Mouse (Mus musculus): ENCODE results near the gene Bst1. TPM values are rescaled to one million over a fixed set of nuclear protein-coding genes. Genes with fewer than 3 reads are reported as not detected.

The Bst1 gene
- polyA plus RNA-seq, 1 experiment: not detected

- peaks cover 19% of the 10 kb centered on the region for H3K27me3 ChIP-seq (ENCODE audit: control insufficient read depth)
Measured at GRCm38 (mm10) chr5:43806914-43807313, 11.8 kb upstream of the Bst1 start.

GRCm38 (mm10) chr5:43807744-43808696, 10.7 kb upstream of the Bst1 start:
- Histone ChIP-seq H3K27me3 (ENCODE audit: control insufficient read depth) (peaks cover 19% of the 10 kb centered on the region), H3K9me3 (ENCODE audit: control insufficient read depth, low read length) (peaks cover 2% of the 10 kb centered on the region; the same call in 1 of the 2 replicates), H3K4me1 (ENCODE audit: control insufficient read depth) (no peaks in the 10 kb centered on the region), H3K36me3 (ENCODE audit: control insufficient read depth) (no peaks in the 10 kb centered on the region), H3K4me3 (replicated peaks) (no peak overlapping the region)
- TF ChIP-seq GATA1 (IDR thresholded peaks at IDR 0.05; ENCODE audit: low read length) (no peak), TAL1 (IDR thresholded peaks at IDR 0.05; ENCODE audit: low read length) (no peak)

More at GRCm38 (mm10) chr5:43806914-43807313, 11.8 kb upstream of the Bst1 start:
- no peaks in the 10 kb centered on the region for H3K4me1 ChIP-seq (ENCODE audit: control insufficient read depth)
- H3K4me3 ChIP-seq (replicated peaks): no peak overlapping the region
- TF ChIP-seq TAL1 (IDR thresholded peaks at IDR 0.05; ENCODE audit: low read length) (no peak), GATA1 (IDR thresholded peaks at IDR 0.05; ENCODE audit: low read length) (no peak)
- H3K36me3 ChIP-seq (ENCODE audit: control insufficient read depth): no peaks in the 10 kb centered on the region
- H3K9me3 ChIP-seq (ENCODE audit: control insufficient read depth, low read length): peaks cover 2% of the 10 kb centered on the region; the same call in 1 of the 2 replicates

- Histone ChIP-seq H3K36me3 (ENCODE audit: control insufficient read depth) (no peaks in the 10 kb centered on the region), H3K9me3 (ENCODE audit: control insufficient read depth, low read length) (no peaks in the 10 kb centered on the region), H3K4me3 (replicated peaks) (no peak overlapping the region), H3K27me3 (ENCODE audit: control insufficient read depth) (peaks cover 19% of the 10 kb centered on the region), H3K4me1 (ENCODE audit: control insufficient read depth) (no peaks in the 10 kb centered on the region)
- no peak for TF ChIP-seq TAL1 (IDR thresholded peaks at IDR 0.05; ENCODE audit: low read length)
- no peak for TF ChIP-seq GATA1 (IDR thresholded peaks at IDR 0.05; ENCODE audit: low read length)
Measured at GRCm38 (mm10) chr5:43810427-43811062, 8.1 kb upstream of the Bst1 start.

- no peaks in the 10 kb centered on the region for H3K4me1 ChIP-seq (ENCODE audit: control insufficient read depth)
- no peak for TF ChIP-seq TAL1 (IDR thresholded peaks at IDR 0.05; ENCODE audit: low read length)
- no peak for TF ChIP-seq GATA1 (IDR thresholded peaks at IDR 0.05; ENCODE audit: low read length)
- no peaks in the 10 kb centered on the region for H3K9me3 ChIP-seq (ENCODE audit: control insufficient read depth, low read length)
- H3K36me3 ChIP-seq (ENCODE audit: control insufficient read depth): no peaks in the 10 kb centered on the region
- no peak overlapping the region for H3K4me3 ChIP-seq (replicated peaks)
- H3K27me3 ChIP-seq (ENCODE audit: control insufficient read depth): no peaks in the 10 kb centered on the region; the same call in 1 of the 2 replicates
Measured at GRCm38 (mm10) chr5:43814536-43814935, 4.1 kb upstream of the Bst1 start.

GRCm38 (mm10) chr5:43815769-43816168, 2.9 kb upstream of the Bst1 start:
- TF ChIP-seq TAL1 (IDR thresholded peaks at IDR 0.05; ENCODE audit: low read length) (no peak), GATA1 (IDR thresholded peaks at IDR 0.05; ENCODE audit: low read length) (no peak)
- no peak overlapping the region for H3K4me3 ChIP-seq (replicated peaks)
- H3K9me3 ChIP-seq (ENCODE audit: control insufficient read depth, low read length): no peaks in the 10 kb centered on the region
- H3K36me3 ChIP-seq (ENCODE audit: control insufficient read depth): no peaks in the 10 kb centered on the region
- H3K4me1 ChIP-seq (ENCODE audit: control insufficient read depth): no peaks in the 10 kb centered on the region
- no peaks in the 10 kb centered on the region for H3K27me3 ChIP-seq (ENCODE audit: control insufficient read depth)

- no peaks in the 10 kb centered on the region for H3K36me3 ChIP-seq (ENCODE audit: control insufficient read depth)
- H3K9me3 ChIP-seq (ENCODE audit: control insufficient read depth, low read length): no peaks in the 10 kb centered on the region
- H3K27me3 ChIP-seq (ENCODE audit: control insufficient read depth): no peaks in the 10 kb centered on the region
- H3K4me3 ChIP-seq (replicated peaks): no peak overlapping the region
- no peaks in the 10 kb centered on the region for H3K4me1 ChIP-seq (ENCODE audit: control insufficient read depth)
- TF ChIP-seq GATA1 (IDR thresholded peaks at IDR 0.05; ENCODE audit: low read length) (no peak), TAL1 (IDR thresholded peaks at IDR 0.05; ENCODE audit: low read length) (no peak)
Measured at GRCm38 (mm10) chr5:43820785-43821184, 2.1 kb downstream of the Bst1 start.

- no peaks in the 10 kb centered on the region for H3K4me1 ChIP-seq (ENCODE audit: control insufficient read depth)
- no peaks in the 10 kb centered on the region for H3K9me3 ChIP-seq (ENCODE audit: control insufficient read depth, low read length)
- H3K4me3 ChIP-seq (replicated peaks): no peak within 1 kb of the TSS
- no peaks in the 10 kb centered on the region for H3K36me3 ChIP-seq (ENCODE audit: control insufficient read depth)
- H3K27me3 ChIP-seq (ENCODE audit: control insufficient read depth): no peaks in the 10 kb centered on the region
- TF ChIP-seq TAL1 (IDR thresholded peaks at IDR 0.05; ENCODE audit: low read length) (no peak), GATA1 (IDR thresholded peaks at IDR 0.05; ENCODE audit: low read length) (no peak)
Measured at GRCm38 (mm10) chr5:43821538-43821937, 2.9 kb downstream of the Bst1 start, which contains the start of gene Fbxl5. Gene Fbxl5 (minus strand): TSS chr5:43821638.

- no peak overlapping the region for H3K4me3 ChIP-seq (replicated peaks)
- no peaks in the 10 kb centered on the region for H3K9me3 ChIP-seq (ENCODE audit: control insufficient read depth, low read length)
- H3K4me1 ChIP-seq (ENCODE audit: control insufficient read depth): no peaks in the 10 kb centered on the region
- H3K27me3 ChIP-seq (ENCODE audit: control insufficient read depth): no peaks in the 10 kb centered on the region
- no peaks in the 10 kb centered on the region for H3K36me3 ChIP-seq (ENCODE audit: control insufficient read depth)
- TF ChIP-seq TAL1 (IDR thresholded peaks at IDR 0.05; ENCODE audit: low read length) (no peak), GATA1 (IDR thresholded peaks at IDR 0.05; ENCODE audit: low read length) (no peak)
Measured at GRCm38 (mm10) chr5:43822199-43822598, 3.5 kb downstream of the Bst1 start.

- no peaks in the 10 kb centered on the region for H3K4me1 ChIP-seq (ENCODE audit: control insufficient read depth)
- no peaks in the 10 kb centered on the region for H3K36me3 ChIP-seq (ENCODE audit: control insufficient read depth)
- TF ChIP-seq TAL1 (IDR thresholded peaks at IDR 0.05; ENCODE audit: low read length) (no peak), GATA1 (IDR thresholded peaks at IDR 0.05; ENCODE audit: low read length) (no peak)
- no peaks in the 10 kb centered on the region for H3K9me3 ChIP-seq (ENCODE audit: control insufficient read depth, low read length)
- no peak overlapping the region for H3K4me3 ChIP-seq (replicated peaks)
- no peaks in the 10 kb centered on the region for H3K27me3 ChIP-seq (ENCODE audit: control insufficient read depth)
Measured at GRCm38 (mm10) chr5:43822824-43823223, 4.1 kb downstream of the Bst1 start.
